Mouse (Mus musculus): ENCODE measurements around the gene Hspb1. TPM values are rescaled to one million over a fixed set of nuclear protein-coding genes. Genes with fewer than 3 reads are reported as not detected.

The Hspb1 gene
- polyA plus RNA-seq, 1 experiment = 0.79 TPM

DNA sequence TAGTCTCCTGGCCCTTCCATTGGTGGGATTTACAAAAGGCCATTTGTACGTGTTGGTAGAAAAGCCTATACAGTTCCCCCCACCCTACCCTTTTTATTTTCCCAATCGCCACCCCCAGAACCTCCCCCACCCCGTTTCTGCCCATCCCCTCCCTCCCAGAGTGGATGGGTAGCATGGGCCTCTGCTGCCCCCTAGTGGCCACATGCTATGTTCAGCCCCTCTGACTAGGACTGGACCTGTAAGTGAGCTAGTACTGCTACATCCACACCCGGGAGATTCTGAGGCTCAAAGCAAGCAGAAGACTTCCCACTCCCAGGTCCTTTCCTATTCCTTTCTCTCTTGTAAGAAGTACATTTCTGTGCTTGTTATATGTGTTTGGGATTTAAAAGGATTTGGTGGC lies 32.6 kb upstream of the Hspb1 start:
- TF ChIP-seq GATA1 (IDR thresholded peaks at IDR 0.05; ENCODE audit: borderline replicate concordance, low read length) (no peak), FLI1 (IDR thresholded peaks at IDR 0.05; ENCODE audit: low read length) (no peak)
- H3K9me3 ChIP-seq = peaks cover 13% of the 10 kb centered on the region
- H3K36me3 ChIP-seq (replicated peaks; ENCODE audit: low read length) = no peaks in the 10 kb centered on the region
- peaks cover 17% of the 10 kb centered on the region; the same call in 1 of the 2 replicates for H3K4me1 ChIP-seq
- H3K4me3 ChIP-seq (replicated peaks) = no peak overlapping the region
- H3K27me3 ChIP-seq (replicated peaks) = peaks cover 89% of the 10 kb centered on the region

- Histone ChIP-seq H3K27me3 (replicated peaks) (peaks cover 90% of the 10 kb centered on the region), H3K36me3 (replicated peaks; ENCODE audit: low read length) (no peaks in the 10 kb centered on the region), H3K4me3 (replicated peaks) (no peak overlapping the region), H3K9me3 (peaks cover 9% of the 10 kb centered on the region), H3K4me1 (peaks cover 19% of the 10 kb centered on the region)
- no peak for TF ChIP-seq GATA1 (IDR thresholded peaks at IDR 0.05; ENCODE audit: borderline replicate concordance, low read length)
- TF ChIP-seq FLI1 (IDR thresholded peaks at IDR 0.05; ENCODE audit: low read length) = no peak
These were observed 21.1 kb upstream of the Hspb1 start for GRCm38 (mm10) chr5:135866662-135867061.

DNA sequence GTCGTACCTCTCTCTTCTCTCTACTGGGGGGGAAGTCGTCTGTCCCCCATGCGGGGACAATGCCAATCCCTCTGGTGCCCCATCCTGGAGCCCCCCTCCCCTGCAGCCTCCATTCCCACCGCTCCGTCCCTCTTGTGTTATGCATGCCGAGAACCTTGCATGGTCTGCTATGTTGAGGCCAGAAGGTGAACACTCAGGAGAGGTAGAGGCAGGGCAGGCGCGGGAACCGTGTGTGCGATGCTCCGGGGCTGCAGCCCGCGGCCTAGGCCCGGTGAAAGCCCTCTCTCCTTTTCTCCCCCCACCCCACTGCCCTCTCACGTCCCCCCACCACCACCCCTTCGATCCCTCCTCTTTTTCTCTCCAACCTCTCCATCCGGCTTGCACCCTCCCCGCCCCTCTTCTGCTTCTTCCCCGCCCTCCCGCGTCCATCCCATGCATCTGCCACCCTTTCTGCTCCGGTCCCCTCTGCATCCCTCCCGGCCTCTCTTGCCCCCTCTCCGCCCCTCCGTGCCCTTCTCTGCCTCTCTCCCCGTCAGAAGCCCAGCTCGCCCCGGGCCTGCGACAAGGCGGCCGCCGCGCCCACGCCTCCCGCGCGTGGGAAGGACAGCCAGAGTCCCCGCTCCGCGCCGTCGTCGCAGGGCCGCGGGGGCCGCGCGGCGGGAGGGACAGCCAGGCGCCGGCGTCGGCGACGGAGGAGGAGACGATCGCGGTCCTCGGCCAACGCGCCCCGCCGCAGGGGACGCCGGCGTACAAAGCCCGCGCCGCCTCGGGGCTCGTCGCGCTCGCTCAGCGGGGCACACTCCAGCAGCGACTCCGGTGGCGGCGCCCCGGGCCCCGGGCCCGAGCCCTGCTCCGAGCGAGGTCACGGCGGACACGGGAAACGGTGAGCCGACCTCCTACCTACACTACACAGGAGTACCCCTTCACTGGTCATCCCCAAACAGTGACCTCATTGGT lies 19.8 kb upstream of the Hspb1 start:
- H3K9me3 ChIP-seq = peaks cover 9% of the 10 kb centered on the region
- H3K4me3 ChIP-seq (replicated peaks) = peak overlapping the region; percentile 67
- peaks cover 17% of the 10 kb centered on the region for H3K4me1 ChIP-seq
- H3K36me3 ChIP-seq (replicated peaks; ENCODE audit: low read length) = no peaks in the 10 kb centered on the region
- H3K27me3 ChIP-seq (replicated peaks) = peaks cover 86% of the 10 kb centered on the region
- TF ChIP-seq FLI1 (IDR thresholded peaks at IDR 0.05; ENCODE audit: low read length) = no peak
- no peak for TF ChIP-seq GATA1 (IDR thresholded peaks at IDR 0.05; ENCODE audit: borderline replicate concordance, low read length)

- no peaks in the 10 kb centered on the region for H3K36me3 ChIP-seq (replicated peaks; ENCODE audit: low read length)
- H3K9me3 ChIP-seq = peaks cover 9% of the 10 kb centered on the region
- H3K27me3 ChIP-seq (replicated peaks) = peaks cover 90% of the 10 kb centered on the region
- no peak for TF ChIP-seq FLI1 (IDR thresholded peaks at IDR 0.05; ENCODE audit: low read length)
- no peak for TF ChIP-seq GATA1 (IDR thresholded peaks at IDR 0.05; ENCODE audit: borderline replicate concordance, low read length)
- H3K4me3 ChIP-seq (replicated peaks) = no peak overlapping the region
- peaks cover 24% of the 10 kb centered on the region for H3K4me1 ChIP-seq
These were observed 19.1 kb upstream of the Hspb1 start for GRCm38 (mm10) chr5:135868653-135869052.

GRCm38 (mm10) chr5:135869661-135870423 lies 17.9 kb upstream of the Hspb1 start:
- H3K4me3 ChIP-seq (replicated peaks) = no peak overlapping the region
- H3K9me3 ChIP-seq = no peaks in the 10 kb centered on the region
- H3K4me1 ChIP-seq = peaks cover 26% of the 10 kb centered on the region
- H3K27me3 ChIP-seq (replicated peaks) = peaks cover 90% of the 10 kb centered on the region
- TF ChIP-seq FLI1 (IDR thresholded peaks at IDR 0.05; ENCODE audit: low read length) = no peak
- no peak for TF ChIP-seq GATA1 (IDR thresholded peaks at IDR 0.05; ENCODE audit: borderline replicate concordance, low read length)
- no peaks in the 10 kb centered on the region for H3K36me3 ChIP-seq (replicated peaks; ENCODE audit: low read length)

GRCm38 (mm10) chr5:135870505-135870904 lies 17.2 kb upstream of the Hspb1 start:
- Histone ChIP-seq H3K27me3 (replicated peaks) (peaks cover 87% of the 10 kb centered on the region), H3K36me3 (replicated peaks; ENCODE audit: low read length) (no peaks in the 10 kb centered on the region), H3K9me3 (no peaks in the 10 kb centered on the region), H3K4me1 (peaks cover 26% of the 10 kb centered on the region), H3K4me3 (replicated peaks) (no peak overlapping the region)
- TF ChIP-seq GATA1 (IDR thresholded peaks at IDR 0.05; ENCODE audit: borderline replicate concordance, low read length) = no peak
- TF ChIP-seq FLI1 (IDR thresholded peaks at IDR 0.05; ENCODE audit: low read length) = no peak

DNA sequence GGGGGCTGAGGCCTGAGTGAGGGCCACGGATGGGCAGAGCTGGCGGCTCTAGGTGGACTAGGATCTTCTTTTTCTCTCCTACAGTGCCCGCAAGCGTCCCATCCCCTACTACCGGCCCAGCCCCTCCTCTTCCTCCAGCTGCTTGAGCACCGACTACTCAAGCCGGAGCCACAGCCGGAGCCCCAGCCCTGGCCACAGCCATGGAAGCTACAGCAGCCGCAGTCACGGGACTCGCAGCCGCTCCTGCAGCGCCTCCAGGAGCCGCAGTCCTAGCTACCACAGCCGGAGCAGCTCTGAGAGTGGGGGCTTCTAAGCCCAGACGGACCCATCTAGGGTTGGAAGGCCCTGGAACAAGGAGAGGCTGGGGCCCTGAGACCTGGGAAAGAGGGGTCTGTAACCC lies 14.7 kb upstream of the Hspb1 start:
- Histone ChIP-seq H3K4me3 (replicated peaks) (no peak overlapping the region), H3K9me3 (no peaks in the 10 kb centered on the region), H3K36me3 (replicated peaks; ENCODE audit: low read length) (no peaks in the 10 kb centered on the region), H3K27me3 (replicated peaks) (peaks cover 69% of the 10 kb centered on the region), H3K4me1 (peaks cover 31% of the 10 kb centered on the region)
- TF ChIP-seq FLI1 (IDR thresholded peaks at IDR 0.05; ENCODE audit: low read length) (no peak), GATA1 (IDR thresholded peaks at IDR 0.05; ENCODE audit: borderline replicate concordance, low read length) (no peak)

DNA sequence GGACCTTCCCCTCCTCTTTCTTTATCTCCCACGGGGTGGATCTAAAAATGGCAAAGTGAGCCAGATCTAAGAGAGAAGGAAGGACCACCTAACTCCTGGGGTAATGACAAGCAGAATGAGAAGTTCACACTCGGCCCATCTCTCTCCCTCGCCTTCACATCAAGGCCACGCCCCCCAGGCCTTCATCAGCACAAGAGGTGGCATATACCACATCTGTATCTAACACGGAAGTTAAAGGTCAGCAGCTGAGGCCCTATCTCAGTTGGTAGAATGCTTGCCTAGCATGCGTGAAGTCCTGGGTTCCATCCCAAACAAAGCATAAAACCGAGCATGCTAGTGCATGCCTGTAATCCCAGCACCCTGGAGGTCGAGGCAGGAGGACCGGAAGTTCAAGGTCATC lies 14.0 kb upstream of the Hspb1 start:
- TF ChIP-seq GATA1 (IDR thresholded peaks at IDR 0.05; ENCODE audit: borderline replicate concordance, low read length) (no peak), FLI1 (IDR thresholded peaks at IDR 0.05; ENCODE audit: low read length) (no peak)
- H3K4me3 ChIP-seq (replicated peaks) = no peak overlapping the region
- H3K36me3 ChIP-seq (replicated peaks; ENCODE audit: low read length) = no peaks in the 10 kb centered on the region
- no peaks in the 10 kb centered on the region for H3K9me3 ChIP-seq
- H3K27me3 ChIP-seq (replicated peaks) = peaks cover 61% of the 10 kb centered on the region
- H3K4me1 ChIP-seq = peaks cover 27% of the 10 kb centered on the region

- Histone ChIP-seq H3K9me3 (no peaks in the 10 kb centered on the region), H3K27me3 (replicated peaks) (peaks cover 38% of the 10 kb centered on the region), H3K4me1 (peaks cover 38% of the 10 kb centered on the region), H3K36me3 (replicated peaks; ENCODE audit: low read length) (no peaks in the 10 kb centered on the region), H3K4me3 (replicated peaks) (peak overlapping the region; percentile 90)
- TF ChIP-seq FLI1 (IDR thresholded peaks at IDR 0.05; ENCODE audit: low read length) = no peak
- TF ChIP-seq GATA1 (IDR thresholded peaks at IDR 0.05; ENCODE audit: borderline replicate concordance, low read length) = no peak
These were observed 10.5 kb upstream of the Hspb1 start for GRCm38 (mm10) chr5:135877180-135877579.

DNA sequence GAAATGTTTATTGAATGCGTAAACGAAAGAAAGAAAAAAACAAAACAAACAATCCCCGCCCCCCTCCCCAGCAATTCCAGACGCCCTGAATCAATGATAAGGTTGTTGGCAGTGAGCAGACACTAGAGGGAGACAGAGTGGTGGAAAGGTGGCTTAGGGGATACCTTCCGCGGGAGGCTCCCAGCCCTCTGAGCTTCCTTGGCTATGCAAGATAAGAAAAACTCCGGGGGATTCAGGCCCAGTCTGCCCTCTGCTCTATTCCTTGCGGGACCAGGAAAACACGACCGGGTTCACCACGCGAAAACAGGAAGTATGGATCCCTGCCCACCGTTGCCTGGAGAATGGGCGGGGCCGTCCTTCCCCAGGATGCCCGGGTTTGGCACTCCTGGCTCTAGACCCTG lies 9.9 kb upstream of the Hspb1 start:
- Histone ChIP-seq H3K9me3 (no peaks in the 10 kb centered on the region), H3K27me3 (replicated peaks) (peaks cover 39% of the 10 kb centered on the region), H3K4me3 (replicated peaks) (peak overlapping the region; percentile 90), H3K36me3 (replicated peaks; ENCODE audit: low read length) (no peaks in the 10 kb centered on the region), H3K4me1 (peaks cover 38% of the 10 kb centered on the region)
- no peak for TF ChIP-seq GATA1 (IDR thresholded peaks at IDR 0.05; ENCODE audit: borderline replicate concordance, low read length)
- TF ChIP-seq FLI1 (IDR thresholded peaks at IDR 0.05; ENCODE audit: low read length) = no peak

Data from megakaryocyte, embryonic 14.5 days (primary cell).